Mouse (Mus musculus): ENCODE data around the gene 4930432M17Rik. TPM values are rescaled to one million over a fixed set of nuclear protein-coding genes. Genes with fewer than 3 reads are reported as not detected.

The 4930432M17Rik gene
- polyA plus RNA-seq, 1 experiment, result not detected

- H3K4me2 ChIP-seq (ENCODE audit: low read depth), result no peak overlapping the region
These were observed 36.5 kb downstream of the 4930432M17Rik start for GRCm38 (mm10) chr3:121707106-121707505.

GRCm38 (mm10) chr3:121710894-121711531, 40.5 kb downstream of the 4930432M17Rik start:
- TF ChIP-seq CEBPB (IDR thresholded peaks at IDR 0.05; ENCODE audit: insufficient read depth, poor library complexity, severe bottlenecking), result no peak
- TF ChIP-seq E2F4 (IDR thresholded peaks at IDR 0.05; ENCODE audit: insufficient read depth), result no peak
- no peak for TF ChIP-seq MAX (IDR thresholded peaks at IDR 0.05; ENCODE audit: low read depth)
- no peak for TF ChIP-seq USF1 (IDR thresholded peaks at IDR 0.05; ENCODE audit: low read depth)
- no peak for TF ChIP-seq MYOD1 (IDR thresholded peaks at IDR 0.05; ENCODE audit: control insufficient read depth in 1 of 3, insufficient read length in 2 of 3, low read depth in 2 of 3)
- no peak for TF ChIP-seq SRF (IDR thresholded peaks at IDR 0.05; ENCODE audit: control insufficient read depth, insufficient read length, low read depth)
- TF ChIP-seq TCF3 (IDR thresholded peaks at IDR 0.05; ENCODE audit: insufficient read length, low read depth), result no peak
- no peak for TF ChIP-seq REST (IDR thresholded peaks at IDR 0.05; ENCODE audit: insufficient read depth, insufficient read length)
- no peak for TF ChIP-seq TCF12 (IDR thresholded peaks at IDR 0.05; ENCODE audit: insufficient read depth, poor library complexity, severe bottlenecking)
- no peak for TF ChIP-seq MYOG (IDR thresholded peaks at IDR 0.05; ENCODE audit: control insufficient read depth in 1 of 3, insufficient read depth in 1 of 3, insufficient read length in 2 of 3, low read depth in 2 of 3)
- TF ChIP-seq POLR2AphosphoS2 (IDR thresholded peaks at IDR 0.05; ENCODE audit: insufficient read length, low read depth), result no peak
- no peak for TF ChIP-seq POLR2A (IDR thresholded peaks at IDR 0.05; ENCODE audit: insufficient read length, low read depth)
- Histone ChIP-seq H3K4me2 (ENCODE audit: low read depth) (no peak overlapping the region), H3K4me3 (no peak overlapping the region)

More at GRCm38 (mm10) chr3:121707106-121707505, 36.5 kb downstream of the 4930432M17Rik start:
- no peak overlapping the region for H3K4me3 ChIP-seq
- no peaks in the 10 kb centered on the region for H3K79me2 ChIP-seq (ENCODE audit: control insufficient read depth, insufficient read depth)
- no peaks in the 10 kb centered on the region for H3K36me3 ChIP-seq (ENCODE audit: control insufficient read depth, insufficient read depth)
- no peak overlapping the region for H3ac ChIP-seq (ENCODE audit: control insufficient read depth, insufficient read length)
- no peak for TF ChIP-seq POLR2A (IDR thresholded peaks at IDR 0.05; ENCODE audit: insufficient read length, low read depth)
- no peak for TF ChIP-seq TCF12 (IDR thresholded peaks at IDR 0.05; ENCODE audit: insufficient read depth, poor library complexity, severe bottlenecking)
- TF ChIP-seq REST (IDR thresholded peaks at IDR 0.05; ENCODE audit: insufficient read depth, insufficient read length), result no peak
- TF ChIP-seq SRF (IDR thresholded peaks at IDR 0.05; ENCODE audit: control insufficient read depth, insufficient read length, low read depth), result no peak
- TF ChIP-seq E2F4 (IDR thresholded peaks at IDR 0.05; ENCODE audit: insufficient read depth), result no peak
- no peaks in the 10 kb centered on the region for H3K27me3 ChIP-seq (ENCODE audit: control insufficient read depth, insufficient read depth, insufficient read length)

GRCm38 (mm10) chr3:121712222-121712621, 41.7 kb downstream of the 4930432M17Rik start:
- Histone ChIP-seq H3K27me3 (ENCODE audit: control insufficient read depth, insufficient read depth, insufficient read length) (no peaks in the 10 kb centered on the region), H3ac (ENCODE audit: control insufficient read depth, insufficient read length) (no peak overlapping the region), H3K79me2 (ENCODE audit: control insufficient read depth, insufficient read depth) (no peaks in the 10 kb centered on the region), H3K4me3 (no peak overlapping the region), H3K4me2 (ENCODE audit: low read depth) (no peak overlapping the region), H3K36me3 (ENCODE audit: control insufficient read depth, insufficient read depth) (no peaks in the 10 kb centered on the region)
- no peak for TF ChIP-seq REST (IDR thresholded peaks at IDR 0.05; ENCODE audit: insufficient read depth, insufficient read length)

More at GRCm38 (mm10) chr3:121710894-121711531, 40.5 kb downstream of the 4930432M17Rik start:
- no peak overlapping the region for H3ac ChIP-seq (ENCODE audit: control insufficient read depth, insufficient read length)
- H3K27me3 ChIP-seq (ENCODE audit: control insufficient read depth, insufficient read depth, insufficient read length), result no peaks in the 10 kb centered on the region
- H3K79me2 ChIP-seq (ENCODE audit: control insufficient read depth, insufficient read depth), result no peaks in the 10 kb centered on the region
- H3K36me3 ChIP-seq (ENCODE audit: control insufficient read depth, insufficient read depth), result no peaks in the 10 kb centered on the region

GRCm38 (mm10) chr3:121713151-121713701, 42.7 kb downstream of the 4930432M17Rik start:
- Histone ChIP-seq H3ac (ENCODE audit: control insufficient read depth, insufficient read length) (no peak overlapping the region), H3K27me3 (ENCODE audit: control insufficient read depth, insufficient read depth, insufficient read length) (no peaks in the 10 kb centered on the region), H3K36me3 (ENCODE audit: control insufficient read depth, insufficient read depth) (no peaks in the 10 kb centered on the region), H3K79me2 (ENCODE audit: control insufficient read depth, insufficient read depth) (no peaks in the 10 kb centered on the region), H3K4me2 (ENCODE audit: low read depth) (no peak overlapping the region), H3K4me3 (no peak overlapping the region)
- TF ChIP-seq CEBPB (IDR thresholded peaks at IDR 0.05; ENCODE audit: insufficient read depth, poor library complexity, severe bottlenecking) (no peak), REST (IDR thresholded peaks at IDR 0.05; ENCODE audit: insufficient read depth, insufficient read length) (no peak), MYOG (IDR thresholded peaks at IDR 0.05; ENCODE audit: control insufficient read depth in 1 of 3, insufficient read depth in 1 of 3, insufficient read length in 2 of 3, low read depth in 2 of 3) (no peak), E2F4 (IDR thresholded peaks at IDR 0.05; ENCODE audit: insufficient read depth) (no peak), USF1 (IDR thresholded peaks at IDR 0.05; ENCODE audit: low read depth) (no peak), POLR2A (IDR thresholded peaks at IDR 0.05; ENCODE audit: insufficient read length, low read depth) (no peak), TCF12 (IDR thresholded peaks at IDR 0.05; ENCODE audit: insufficient read depth, poor library complexity, severe bottlenecking) (no peak), TCF3 (IDR thresholded peaks at IDR 0.05; ENCODE audit: insufficient read length, low read depth) (no peak), POLR2AphosphoS2 (IDR thresholded peaks at IDR 0.05; ENCODE audit: insufficient read length, low read depth) (no peak), MAX (IDR thresholded peaks at IDR 0.05; ENCODE audit: low read depth) (no peak), SRF (IDR thresholded peaks at IDR 0.05; ENCODE audit: control insufficient read depth, insufficient read length, low read depth) (no peak), MYOD1 (IDR thresholded peaks at IDR 0.05; ENCODE audit: control insufficient read depth in 1 of 3, insufficient read length in 2 of 3, low read depth in 2 of 3) (no peak)

GRCm38 (mm10) chr3:121713816-121714215, 43.3 kb downstream of the 4930432M17Rik start:
- H3K4me2 ChIP-seq (ENCODE audit: low read depth), result no peak overlapping the region

More at GRCm38 (mm10) chr3:121713816-121714215, 43.3 kb downstream of the 4930432M17Rik start:
- Histone ChIP-seq H3K4me3 (no peak overlapping the region), H3K36me3 (ENCODE audit: control insufficient read depth, insufficient read depth) (no peaks in the 10 kb centered on the region), H3ac (ENCODE audit: control insufficient read depth, insufficient read length) (no peak overlapping the region), H3K27me3 (ENCODE audit: control insufficient read depth, insufficient read depth, insufficient read length) (no peaks in the 10 kb centered on the region), H3K79me2 (ENCODE audit: control insufficient read depth, insufficient read depth) (no peaks in the 10 kb centered on the region)
- no peak for TF ChIP-seq SRF (IDR thresholded peaks at IDR 0.05; ENCODE audit: control insufficient read depth, insufficient read length, low read depth)
- TF ChIP-seq USF1 (IDR thresholded peaks at IDR 0.05; ENCODE audit: low read depth), result no peak
- no peak for TF ChIP-seq POLR2A (IDR thresholded peaks at IDR 0.05; ENCODE audit: insufficient read length, low read depth)
- no peak for TF ChIP-seq E2F4 (IDR thresholded peaks at IDR 0.05; ENCODE audit: insufficient read depth)
- TF ChIP-seq MAX (IDR thresholded peaks at IDR 0.05; ENCODE audit: low read depth), result no peak
